Mouse (Mus musculus) liver, embryonic 14.5 days (tissue): ENCODE results near the gene Trim11. TPM values are rescaled to one million over a fixed set of nuclear protein-coding genes. Genes with fewer than 3 reads are reported as not detected.

Experiments
- ATAC-seq: fragments of 200-750 bp; cut with Nextera tagmentation; 2 replicates; pipeline ENCODE4 v1.8.0; 2017; ENCODE audit warnings: moderate number of reproducible peaks, mild to moderate bottlenecking, moderate library complexity; ENCODE audit not compliant: insufficient read depth
- DNase-seq, 3 experiments: peaks; one replicate each; pipeline ENCODE4 v3.0.0-alpha.2; 2012 to 2013; ENCODE audit warnings: low read depth in 3 of 3, low spot score in 3 of 3
- H3K27ac ChIP-seq: fragments of 300-500 bp; sonication (generic); 2 replicates; pipeline ENCODE4 v1.5.1; 2014; ENCODE audit warnings: moderate library complexity, mild to moderate bottlenecking, control low read depth, inconsistent platforms
- H3K27me3 ChIP-seq: fragments of 300-500 bp; sonication (generic); 2 replicates; pipeline ENCODE4 v1.6.1; 2014; ENCODE audit warnings: mild to moderate bottlenecking, low read length, moderate library complexity; ENCODE audit not compliant: control insufficient read depth, insufficient read depth
- H3K36me3 ChIP-seq: fragments of 300-500 bp; sonication (generic); replicated peaks from 2 replicates; pipeline ENCODE4 v1.6.1; 2014; ENCODE audit warnings: low read depth; ENCODE audit not compliant: control insufficient read depth, insufficient read depth
- H3K4me1 ChIP-seq, 2 experiments: fragments of 200-500 bp in 1 of 2; fragments of 300-500 bp in 1 of 2; sonication (generic) in 1 of 2; replicated peaks; 2 replicates each; pipeline ENCODE4 v1.6.1; 2012 to 2014; ENCODE audit warnings: antibody characterized with exemption in 1 of 2, inconsistent platforms in 1 of 2, low read length in 1 of 2; ENCODE audit not compliant: control insufficient read depth in 2 of 2, insufficient read depth in 2 of 2
- H3K4me2 ChIP-seq: fragments of 300-500 bp; sonication (generic); 2 replicates; pipeline ENCODE4 v1.6.1; 2014; ENCODE audit warnings: low read depth, mild to moderate bottlenecking, control low read depth, moderate library complexity
- H3K4me3 ChIP-seq, 2 experiments: fragments of 200-500 bp in 1 of 2; fragments of 300-500 bp in 1 of 2; sonication (generic) in 1 of 2; 2 replicates each; pipeline ENCODE4 v1.5.1; 2012 to 2014; ENCODE audit warnings: low read depth in 2 of 2, low read length in 2 of 2, mild to moderate bottlenecking in 2 of 2, control low read depth in 1 of 2, inconsistent platforms in 1 of 2, moderate library complexity in 1 of 2; ENCODE audit not compliant: insufficient read depth in 1 of 2
- H3K9ac ChIP-seq: fragments of 300-500 bp; sonication (generic); replicated peaks from 2 replicates; pipeline ENCODE4 v1.6.1; 2014; ENCODE audit warnings: mild to moderate bottlenecking, control low read depth, moderate library complexity
- H3K9me3 ChIP-seq: fragments of 300-500 bp; sonication (generic); 2 replicates; pipeline ENCODE4 v1.6.1; 2016; ENCODE audit warnings: low read length, mixed read lengths; ENCODE audit not compliant: control insufficient read depth
- CTCF ChIP-seq: IDR thresholded peaks from 2 replicates; pipeline ENCODE4 v1.5.1; 2016; ENCODE audit warnings: antibody characterized with exemption, low read depth, control low read depth
- EP300 ChIP-seq: IDR thresholded peaks from 2 replicates; pipeline ENCODE4 v1.6.1; 2016; ENCODE audit warnings: antibody characterized with exemption, low read depth
- WGBS: fragments of 180-500 bp; shearing (Covaris S2); extraction: QIAGEN DNeasy Blood & Tissue Kit; methylation state at CpG from one replicate; pipeline ENCODE4 v1.1.7; 2014; ENCODE audit not compliant: insufficient replicate concordance; 5-methylcytosine and 5-hydroxymethylcytosine counted together
- polyA plus RNA-seq, 2 experiments: library from polyadenylated mRNA; depleted of rRNA in 1 of 2; stranded (reverse) in 1 of 2; unstranded in 1 of 2; fragments of >200 nt; fragmentation: Nextera tagmentation in 1 of 2; extraction: Ambion mirVana in 1 of 2; gene quantifications; 2 replicates each; pipeline versions ENCODE4 v1.2.1 to v1.2.3; 2012 to 2014

Gene Trim11
- polyA plus RNA-seq, 2 experiments = 6.4 to 8.1 TPM

- peaks cover 8 to 19% of the 10 kb centered on the region in 2 experiments for H3K4me1 ChIP-seq
- H3K4me2 ChIP-seq = no peak overlapping the region
- no peaks in the 10 kb centered on the region for H3K36me3 ChIP-seq
- DNase-seq (no peak), ATAC-seq (no peak)
- no peaks in the 10 kb centered on the region; the same call in 1 of the 2 replicates for H3K27me3 ChIP-seq
- no peak overlapping the region for H3K9ac ChIP-seq
- no peak overlapping the region for H3K4me3 ChIP-seq
- TF ChIP-seq EP300 (no peak), CTCF (peak; percentile 43)
- WGBS = 9% methylated on average over 12 of the region's 12 CpGs
- no peak overlapping the region for H3K27ac ChIP-seq
- H3K9me3 ChIP-seq = no peaks in the 10 kb centered on the region
Measured at GRCm38 (mm10) chr11:58995807-58996370, 18.0 kb downstream of the Trim11 start.

GRCm38 (mm10) chr11:58997541-58997940 lies 19.6 kb downstream of the Trim11 start:
- Histone ChIP-seq H3K9me3 (no peaks in the 10 kb centered on the region), H3K27ac (no peak overlapping the region), H3K9ac (no peak overlapping the region), H3K4me2 (no peak overlapping the region), H3K4me3 (no peak overlapping the region), H3K4me1 (peaks cover 8 to 19% of the 10 kb centered on the region in 2 experiments), H3K36me3 (no peaks in the 10 kb centered on the region), H3K27me3 (no peaks in the 10 kb centered on the region; the same call in 1 of the 2 replicates)
- DNase-seq (no peak), ATAC-seq (no peak)
- WGBS = 34% methylated on average over 5 of the region's 5 CpGs
- no peak for TF ChIP-seq EP300

GRCm38 (mm10) chr11:58999158-58999557 lies 21.3 kb downstream of the Trim11 start:
- no peak for ATAC-seq

GRCm38 (mm10) chr11:58999830-59000229 lies 21.9 kb downstream of the Trim11 start:
- 58% methylated on average over 6 of the region's 6 CpGs for WGBS
- Histone ChIP-seq H3K36me3 (no peaks in the 10 kb centered on the region), H3K27ac (no peak overlapping the region), H3K4me3 (no peak overlapping the region), H3K4me1 (peaks cover 0 to 2% of the 10 kb centered on the region in 2 experiments; a peak in 2 of 4 replicates), H3K9ac (no peak overlapping the region), H3K9me3 (no peaks in the 10 kb centered on the region), H3K4me2 (no peak overlapping the region), H3K27me3 (no peaks in the 10 kb centered on the region; the same call in 1 of the 2 replicates)
- TF ChIP-seq CTCF (no peak), EP300 (no peak)
- DNase-seq (no peak), ATAC-seq (no peak)

More at GRCm38 (mm10) chr11:58999158-58999557, 21.3 kb downstream of the Trim11 start:
- Histone ChIP-seq H3K4me1 (peaks cover 3 to 5% of the 10 kb centered on the region in 2 experiments; a peak in 3 of 4 replicates), H3K4me2 (no peak overlapping the region), H3K4me3 (no peak overlapping the region), H3K36me3 (no peaks in the 10 kb centered on the region), H3K9me3 (no peaks in the 10 kb centered on the region), H3K27me3 (no peaks in the 10 kb centered on the region; the same call in 1 of the 2 replicates), H3K9ac (no peak overlapping the region), H3K27ac (no peak overlapping the region)
- no peak for DNase-seq
- WGBS = 31% methylated on average over 11 of the region's 11 CpGs
- TF ChIP-seq EP300 (no peak), CTCF (no peak)

- Histone ChIP-seq H3K9ac (no peak overlapping the region), H3K4me3 (no peak overlapping the region), H3K4me1 (no peaks in the 10 kb centered on the region), H3K9me3 (no peaks in the 10 kb centered on the region), H3K36me3 (no peaks in the 10 kb centered on the region), H3K27ac (no peak overlapping the region), H3K27me3 (no peaks in the 10 kb centered on the region; the same call in 1 of the 2 replicates), H3K4me2 (no peak overlapping the region)
- no peak for TF ChIP-seq CTCF
- TF ChIP-seq EP300 = no peak
- ATAC-seq (no peak), DNase-seq (no peak)
- 86% methylated on average over 21 of the region's 21 CpGs for WGBS
Measured at GRCm38 (mm10) chr11:59000635-59001034, 22.7 kb downstream of the Trim11 start.
